Mouse (Mus musculus) heart, adult 11 months (tissue): ENCODE measurements around the gene Msh6.
"Not testable (repeated sequence)": the region's sequence is repeated elsewhere in the genome, so short reads cannot be mapped to it uniquely, and the experiment has no call there.

Experiments used
- DNase-seq: peaks from one replicate; pipeline ENCODE4 v3.0.0; 2022

The Msh6 gene

DNA sequence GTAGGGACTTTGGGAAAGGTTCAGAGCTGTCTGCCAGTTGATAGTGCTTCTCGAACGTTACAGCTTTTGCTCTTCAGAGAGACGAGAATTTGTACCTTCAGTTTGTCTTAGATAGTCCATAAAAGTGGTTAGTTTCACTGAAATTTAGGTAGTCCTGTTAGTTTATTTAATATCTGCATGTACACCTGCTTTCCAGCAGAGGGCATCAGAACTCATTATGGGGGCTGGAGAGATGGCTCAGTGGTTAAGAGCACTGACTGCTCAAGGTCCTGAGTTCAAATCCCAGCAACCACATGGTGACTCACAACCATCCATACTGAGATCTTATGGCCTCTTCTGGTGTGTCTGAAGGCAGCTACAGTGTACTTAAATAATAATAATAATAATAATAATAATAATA is 7.2 kb downstream of the Msh6 start:
- DNase-seq = peak; percentile 72

DNA sequence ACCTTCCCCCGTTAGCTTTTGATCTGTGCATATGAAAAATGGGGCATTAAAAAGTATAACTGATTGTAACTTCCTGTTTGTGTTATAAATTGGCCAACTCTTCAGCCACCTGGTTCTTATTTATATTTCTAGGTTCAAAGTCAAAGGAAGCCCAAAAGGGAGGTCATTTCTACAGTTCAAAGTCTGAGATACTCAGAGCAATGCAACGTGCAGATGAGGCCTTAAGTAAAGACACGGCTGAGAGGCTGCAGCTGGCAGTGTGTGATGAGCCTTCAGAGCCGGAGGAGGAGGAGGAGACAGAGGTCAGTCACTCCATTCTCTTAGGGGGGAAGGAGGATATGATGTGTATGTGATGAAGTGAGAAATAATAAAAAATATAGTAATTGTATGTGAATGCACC is 8.5 kb downstream of the Msh6 start:
- peak; percentile 54 for DNase-seq

DNA sequence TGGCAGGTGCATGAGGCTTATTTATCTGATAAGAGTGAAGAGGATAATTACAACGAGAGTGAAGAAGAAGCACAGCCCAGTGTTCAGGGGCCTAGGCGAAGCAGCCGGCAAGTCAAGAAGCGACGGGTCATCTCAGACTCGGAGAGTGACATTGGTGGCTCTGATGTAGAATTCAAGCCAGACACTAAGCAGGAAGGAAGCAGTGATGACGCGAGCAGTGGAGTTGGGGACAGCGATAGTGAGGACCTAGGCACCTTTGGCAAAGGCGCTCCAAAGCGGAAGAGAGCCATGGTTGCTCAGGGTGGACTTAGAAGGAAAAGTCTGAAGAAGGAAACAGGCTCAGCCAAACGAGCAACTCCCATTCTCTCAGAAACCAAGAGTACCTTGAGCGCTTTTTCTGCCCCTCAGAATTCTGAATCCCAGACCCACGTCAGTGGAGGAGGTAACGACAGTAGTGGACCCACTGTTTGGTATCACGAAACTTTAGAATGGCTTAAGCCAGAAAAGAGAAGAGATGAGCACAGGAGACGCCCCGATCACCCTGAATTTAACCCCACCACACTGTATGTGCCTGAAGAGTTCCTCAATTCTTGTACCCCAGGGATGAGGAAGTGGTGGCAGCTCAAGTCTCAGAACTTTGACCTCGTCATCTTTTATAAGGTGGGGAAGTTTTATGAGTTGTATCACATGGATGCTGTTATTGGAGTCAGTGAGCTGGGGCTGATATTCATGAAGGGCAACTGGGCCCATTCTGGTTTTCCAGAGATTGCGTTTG is 9.8 kb downstream of the Msh6 start:
- peak; percentile 91 for DNase-seq

DNA sequence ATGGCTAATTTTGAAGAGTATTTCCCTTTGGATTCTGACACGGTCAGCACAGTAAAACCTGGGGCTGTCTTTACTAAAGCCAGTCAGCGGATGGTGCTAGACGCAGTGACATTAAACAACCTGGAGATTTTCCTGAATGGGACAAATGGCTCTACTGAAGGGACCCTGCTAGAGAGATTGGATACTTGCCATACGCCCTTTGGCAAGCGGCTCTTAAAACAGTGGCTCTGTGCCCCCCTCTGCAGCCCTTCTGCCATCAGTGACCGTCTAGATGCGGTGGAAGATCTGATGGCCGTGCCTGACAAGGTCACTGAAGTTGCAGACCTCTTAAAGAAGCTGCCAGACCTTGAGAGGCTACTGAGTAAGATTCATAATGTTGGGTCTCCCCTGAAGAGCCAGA is 11.1 kb downstream of the Msh6 start:
- DNase-seq = peak; percentile 74

DNA sequence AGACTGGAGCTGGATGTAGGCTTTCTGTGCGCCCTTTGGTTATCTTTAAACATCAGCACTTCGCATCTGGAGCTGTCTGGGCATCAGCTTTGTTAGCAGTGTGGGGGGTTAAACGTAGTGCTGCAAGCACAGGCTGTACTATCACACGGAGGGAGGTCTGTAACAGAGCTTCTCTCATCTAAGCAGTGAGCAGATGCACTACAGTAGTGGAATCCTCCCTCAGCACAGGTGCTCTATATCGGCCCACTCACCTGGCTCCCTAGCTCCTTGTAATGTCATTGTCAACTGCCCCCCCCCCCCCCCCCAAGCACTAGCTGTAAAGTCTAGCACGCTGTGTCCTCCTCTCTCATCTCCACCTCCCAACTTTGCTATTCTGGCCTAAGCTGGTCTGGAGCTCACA is 12.6 kb downstream of the Msh6 start:
- peak; percentile 66 for DNase-seq

DNA sequence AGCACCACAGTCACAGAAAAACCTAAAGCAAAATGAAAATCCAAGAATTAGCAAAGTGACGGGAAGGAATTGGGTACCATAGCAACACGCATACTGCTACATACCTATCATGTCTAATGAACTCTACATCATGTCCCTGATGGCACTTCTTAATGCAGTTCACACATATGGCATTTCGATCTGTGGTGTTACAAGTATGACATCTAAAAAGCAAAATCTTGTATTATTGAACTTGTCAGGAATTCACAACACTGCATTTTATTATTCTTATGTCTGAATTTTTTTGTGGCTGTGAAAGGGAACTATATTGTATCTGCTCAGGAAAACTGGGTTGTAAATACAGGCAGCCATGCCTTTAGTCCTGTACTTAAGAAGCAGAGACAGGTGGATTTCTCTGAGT is 17.3 kb downstream of the Msh6 start:
- DNase-seq = peak; percentile 49

DNA sequence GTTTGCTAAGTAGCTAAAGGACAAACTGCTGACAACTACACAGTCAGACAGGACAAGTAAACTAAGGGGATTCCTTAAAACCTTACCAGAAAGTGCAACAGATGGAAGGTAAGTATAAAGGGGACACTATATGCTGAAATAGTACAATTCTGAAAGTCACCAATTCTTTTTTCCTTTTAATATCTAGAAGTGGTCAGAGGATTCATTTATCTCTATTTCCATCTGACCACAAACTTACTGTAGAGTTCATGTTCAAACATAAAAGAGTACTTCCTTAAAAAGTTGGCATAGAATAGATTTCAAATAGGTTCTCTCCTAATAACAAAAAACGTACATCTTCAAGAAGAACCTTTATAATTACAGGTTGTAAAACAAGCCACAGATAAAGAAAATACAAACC is 18.5 kb downstream of the Msh6 start:
- no peak for DNase-seq

DNA sequence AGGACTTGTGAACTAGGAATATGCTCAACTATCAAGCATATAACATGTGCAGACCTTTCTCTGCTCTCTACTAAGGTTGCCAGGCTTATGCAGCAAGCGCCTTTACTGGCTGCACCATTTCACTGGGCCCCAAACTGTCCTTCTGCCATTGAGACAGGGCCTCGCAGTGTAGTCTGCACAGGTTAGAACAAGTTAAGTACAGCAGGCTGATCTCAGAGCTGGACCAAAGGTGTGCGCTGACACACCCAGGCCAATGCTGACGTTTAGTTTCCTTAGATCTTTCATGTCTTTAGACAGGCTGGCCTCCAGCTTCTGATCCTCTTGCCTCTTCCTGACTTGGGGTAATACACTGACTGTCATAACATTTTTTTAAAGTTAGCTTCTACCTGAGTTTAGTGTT is 22.9 kb downstream of the Msh6 start:
- peak; percentile 51 for DNase-seq

DNA sequence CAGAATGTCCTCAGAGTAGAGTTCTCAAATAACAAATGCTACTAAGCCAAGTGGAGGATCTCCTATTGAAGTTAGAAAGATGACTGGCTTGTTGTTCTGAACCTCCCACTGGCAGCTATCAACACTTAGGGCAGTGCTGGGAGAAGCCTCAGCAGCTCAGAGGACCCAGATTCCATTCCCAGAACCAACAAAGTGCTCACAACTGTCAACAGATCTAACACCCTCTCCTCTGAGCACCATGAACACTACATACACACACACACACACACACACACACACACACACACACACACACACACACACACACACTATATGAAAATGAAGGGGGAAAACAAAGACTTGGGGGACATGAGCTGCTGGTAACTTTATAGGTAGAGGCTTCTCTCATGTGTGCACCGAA is 30.0 kb downstream of the Msh6 start:
- peak; percentile 12 for DNase-seq

DNA sequence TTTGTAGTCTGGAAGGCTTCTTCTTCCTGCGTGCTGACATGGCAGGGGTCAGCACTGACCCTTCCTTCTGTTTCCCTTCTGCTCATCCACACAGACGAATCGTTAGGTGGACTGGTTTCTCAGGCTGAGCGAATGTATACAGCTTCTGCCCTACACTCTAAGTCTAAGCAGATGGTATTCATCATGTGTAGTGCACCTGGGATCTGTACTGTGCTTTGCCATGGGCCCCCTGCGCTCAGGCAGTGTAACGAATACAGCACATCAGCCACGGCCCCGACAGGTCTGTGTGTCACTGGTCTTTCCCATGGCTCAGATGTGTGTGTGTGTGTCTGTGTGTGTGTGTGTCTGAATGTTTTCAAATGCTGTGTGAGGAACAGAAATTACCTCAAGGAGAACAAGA is 32.1 kb downstream of the Msh6 start:
- DNase-seq = peak; percentile 72

DNA sequence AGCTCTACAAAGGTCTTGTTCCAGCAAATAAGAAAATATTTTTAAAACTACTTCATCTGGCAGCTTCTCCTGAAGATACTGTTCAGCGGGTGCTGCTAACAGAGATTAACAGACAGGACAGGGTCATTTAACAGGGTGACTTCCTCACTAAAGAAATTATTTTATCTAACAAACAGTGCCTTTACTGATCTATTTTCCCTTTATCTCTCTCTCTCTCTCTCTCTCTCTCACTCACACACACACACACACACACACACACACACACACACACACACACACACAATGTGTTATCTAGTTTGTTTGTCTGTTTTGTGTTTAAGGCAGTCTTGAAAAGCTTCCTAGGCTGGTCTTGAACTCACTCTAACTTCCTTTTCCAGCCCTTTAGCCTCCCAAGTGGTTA is 39.6 kb downstream of the Msh6 start:
- no peak for DNase-seq

DNA sequence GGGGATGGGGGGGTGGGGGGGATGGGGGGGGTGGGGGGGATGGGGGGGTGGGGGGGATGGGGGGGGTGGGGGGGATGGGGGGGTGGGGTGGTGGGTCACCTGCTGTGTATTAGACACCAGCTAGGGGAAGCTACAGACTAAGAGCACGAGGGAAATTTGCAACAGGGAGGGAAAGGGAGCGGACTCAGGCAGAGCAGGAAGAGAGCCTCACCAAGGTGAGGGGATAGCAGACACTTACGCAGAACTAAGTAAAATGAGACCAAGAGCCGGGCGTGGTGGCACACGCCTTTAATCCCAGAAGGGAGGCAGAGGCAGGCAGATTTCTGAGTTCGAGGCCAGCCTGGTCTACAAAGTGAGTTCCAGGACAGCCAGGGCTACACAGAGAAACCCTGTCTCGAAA is 41.2 kb downstream of the Msh6 start:
- DNase-seq = not testable (repeated sequence)

DNA sequence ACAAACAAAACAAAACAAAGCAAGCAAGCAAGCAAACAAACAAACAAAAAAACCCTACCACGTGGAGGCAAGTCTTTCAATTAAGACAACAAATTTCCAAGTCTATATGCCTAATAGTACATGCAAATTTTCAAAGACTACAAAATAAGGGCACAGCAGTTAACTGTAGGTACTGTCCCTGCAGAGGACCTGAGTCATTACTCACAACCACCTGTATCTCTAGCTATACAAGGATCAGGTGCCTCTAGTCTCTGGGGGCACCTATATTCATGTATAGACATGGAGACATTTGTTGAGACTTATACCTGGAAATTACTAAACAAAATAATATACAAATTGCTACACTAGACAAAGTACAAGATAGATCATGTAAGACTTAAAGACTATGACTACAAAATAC is 49.1 kb downstream of the Msh6 start:
- DNase-seq = no peak

DNA sequence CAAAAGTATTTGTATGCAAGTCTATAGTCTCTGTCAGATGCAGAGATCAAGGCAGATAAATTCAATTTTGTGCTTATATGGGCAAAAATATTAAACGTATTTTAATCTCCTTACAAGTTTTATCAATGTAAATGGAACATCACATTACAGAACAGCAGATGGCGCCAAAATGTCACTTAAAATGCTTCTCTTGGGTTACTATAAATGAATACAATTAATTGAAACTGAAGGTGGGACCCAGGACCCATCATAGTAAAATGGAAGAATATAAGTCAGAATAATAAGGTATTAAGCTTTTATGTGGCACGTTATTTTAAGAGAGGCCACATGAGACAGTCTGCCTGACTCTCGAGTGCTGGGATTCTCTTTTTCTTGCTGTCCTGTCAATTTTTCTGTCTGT is 50.4 kb downstream of the Msh6 start:
- no peak for DNase-seq

DNA sequence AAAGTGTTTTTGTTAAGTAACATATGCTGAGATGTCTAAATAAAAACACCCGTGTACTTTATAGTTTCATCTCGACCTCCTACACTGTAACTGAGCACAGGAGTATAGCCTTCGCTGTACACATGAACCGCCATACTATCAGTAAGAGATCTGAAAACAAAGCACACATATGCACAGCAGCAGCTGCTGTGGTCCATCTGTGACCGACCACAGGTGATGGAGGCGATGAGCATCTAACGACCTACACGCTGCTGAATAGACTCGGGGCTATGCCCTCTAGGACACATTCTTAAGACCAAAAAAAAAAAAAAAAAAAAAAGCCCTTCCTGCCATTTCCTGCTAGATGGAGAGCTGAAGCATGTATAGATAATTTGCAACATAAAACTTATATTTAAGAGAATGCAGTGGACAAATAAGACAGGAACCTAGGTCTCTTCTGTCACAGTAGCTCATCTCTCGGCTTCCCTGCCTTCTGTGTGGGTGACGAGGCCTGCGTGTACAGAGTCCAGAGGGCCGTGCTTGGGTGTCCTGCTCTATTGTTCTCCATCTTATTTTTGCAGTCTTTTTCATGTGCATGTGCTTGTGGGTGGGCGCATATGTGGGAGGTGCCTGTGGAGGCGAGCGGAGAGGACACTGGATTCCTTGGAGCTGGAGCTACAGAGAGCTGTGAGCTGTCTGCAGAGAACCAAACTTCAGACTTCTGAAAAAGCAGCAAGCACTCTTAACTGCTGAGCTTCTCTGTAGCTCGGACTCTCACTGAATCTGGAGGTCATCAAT is 54.5 kb downstream of the Msh6 start:
- DNase-seq = peak; percentile 77

DNA sequence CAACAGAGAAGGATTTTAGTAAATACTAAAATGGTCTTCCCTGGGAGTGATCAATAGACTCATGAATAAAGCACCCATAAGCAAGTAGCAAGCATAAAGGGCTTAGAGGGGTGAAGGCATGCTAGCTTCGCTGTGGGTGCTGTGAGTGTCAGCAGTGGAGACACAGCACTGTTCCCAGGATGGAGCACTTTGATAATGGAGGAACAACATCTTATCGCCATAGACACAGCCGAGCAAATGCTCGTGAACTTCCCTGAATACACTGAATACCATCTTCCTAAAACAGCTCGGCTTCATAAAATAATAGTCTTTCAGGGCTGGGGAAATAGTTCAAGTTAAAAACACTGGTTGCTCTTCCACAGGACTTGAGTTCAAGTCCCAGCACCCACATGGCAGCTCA is 56.9 kb downstream of the Msh6 start:
- DNase-seq = no peak

DNA sequence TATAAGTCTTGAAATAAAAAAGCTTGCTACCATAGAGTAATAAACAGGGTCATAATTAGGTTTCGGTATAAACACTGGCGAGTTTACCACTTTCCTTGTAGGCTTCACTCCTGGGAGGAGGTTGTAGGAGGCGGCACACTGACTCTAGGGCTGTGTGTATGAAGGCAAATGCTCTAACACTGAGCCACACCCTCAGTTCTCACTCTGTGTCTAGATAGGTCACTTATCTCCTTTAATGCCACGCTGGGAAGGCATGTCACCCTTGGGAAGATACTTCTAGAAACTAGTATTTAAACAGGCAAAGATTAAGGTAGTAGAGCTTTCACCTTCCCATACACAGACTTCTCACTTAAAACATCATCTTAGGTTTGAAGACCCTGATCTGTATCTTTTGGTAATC is 59.6 kb downstream of the Msh6 start:
- DNase-seq = peak; percentile 37
